Mouse (Mus musculus): Measurements from ENCODE around the gene Tmed6. TPM values are rescaled to one million over a fixed set of nuclear protein-coding genes. Genes with fewer than 3 reads are reported as not detected.

Gene Tmed6
- total RNA-seq, 1 experiment = 0.27 TPM

DNA sequence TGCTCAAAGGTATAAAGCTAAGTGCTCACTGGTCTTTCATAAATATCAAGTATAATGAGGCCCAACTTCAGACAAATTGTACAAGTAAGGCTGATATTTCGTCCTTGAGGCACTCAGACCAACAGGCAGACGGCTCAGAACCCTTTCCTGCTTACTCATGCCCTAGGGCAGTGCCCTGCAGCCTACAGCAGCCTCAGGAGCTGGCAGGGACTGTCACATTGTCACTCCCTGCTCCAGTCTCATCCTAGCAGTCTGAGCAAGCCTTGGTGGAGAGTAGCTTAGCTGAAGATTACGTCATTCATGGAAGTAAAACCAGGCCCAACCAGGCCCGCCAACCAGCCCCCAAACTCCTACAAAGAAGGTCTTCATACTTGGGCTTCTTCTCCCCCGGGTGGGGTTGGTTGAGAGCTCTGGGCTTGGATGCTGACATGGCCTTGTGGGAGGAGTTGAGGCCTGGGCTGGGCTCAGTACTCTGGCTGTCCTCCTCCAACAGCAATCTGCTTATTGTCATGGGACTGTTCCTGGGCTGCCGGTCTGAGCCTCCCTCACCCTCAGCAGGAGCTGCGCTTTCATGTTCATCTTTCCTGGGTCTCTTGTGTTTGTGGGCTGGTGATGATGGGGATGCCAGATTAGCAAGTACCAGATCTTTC lies 10.9 kb upstream of the Tmed6 start:
- in situ Hi-C loops (cut with MboI; ENCODE audit: low sequenced_read_pairs in 2 of 2, unreplicated experiment in 2 of 2) = no loop called here
- no peak for TF ChIP-seq ZNF384 (IDR thresholded peaks at IDR 0.05; ENCODE audit: low read depth, low read length)
- TF ChIP-seq HCFC1 (IDR thresholded peaks at IDR 0.05; ENCODE audit: borderline replicate concordance, insufficient read depth, low read length) = no peak
- TF ChIP-seq ZC3H11A (IDR thresholded peaks at IDR 0.05; ENCODE audit: borderline replicate concordance, low read depth, low read length) = no peak
- no peak for TF ChIP-seq CHD2 (IDR thresholded peaks at IDR 0.05; ENCODE audit: low read depth, low read length)
- no peak for TF ChIP-seq MAFK (IDR thresholded peaks at IDR 0.05; ENCODE audit: insufficient read depth, low read depth, low read length)
- Histone ChIP-seq H3K4me3 (ENCODE audit: insufficient read depth in 1 of 2, low read depth in 1 of 2, low read length in 2 of 2, poor library complexity in 1 of 2, severe bottlenecking in 1 of 2) (no peak overlapping the region), H3K36me3 (ENCODE audit: control insufficient read depth, insufficient read depth, low read length, poor library complexity, severe bottlenecking) (peaks cover 34% of the 10 kb centered on the region), H3K4me1 (ENCODE audit: control insufficient read depth in 2 of 2, insufficient read depth in 2 of 2, low read length in 2 of 2, poor library complexity in 1 of 2) (peaks cover 6 to 14% of the 10 kb centered on the region in 2 experiments), H3K9me3 (ENCODE audit: control insufficient read depth, insufficient read depth, low read depth, low read length) (no peaks in the 10 kb centered on the region), H3K9ac (ENCODE audit: insufficient read depth, low read depth, low read length, poor library complexity, severe bottlenecking) (no peak overlapping the region), H3K27ac (ENCODE audit: insufficient read depth, low read depth, low read length, poor library complexity, severe bottlenecking) (no peak overlapping the region)
- no peak for DNase-seq (ENCODE audit: low read depth, low spot score)

DNA sequence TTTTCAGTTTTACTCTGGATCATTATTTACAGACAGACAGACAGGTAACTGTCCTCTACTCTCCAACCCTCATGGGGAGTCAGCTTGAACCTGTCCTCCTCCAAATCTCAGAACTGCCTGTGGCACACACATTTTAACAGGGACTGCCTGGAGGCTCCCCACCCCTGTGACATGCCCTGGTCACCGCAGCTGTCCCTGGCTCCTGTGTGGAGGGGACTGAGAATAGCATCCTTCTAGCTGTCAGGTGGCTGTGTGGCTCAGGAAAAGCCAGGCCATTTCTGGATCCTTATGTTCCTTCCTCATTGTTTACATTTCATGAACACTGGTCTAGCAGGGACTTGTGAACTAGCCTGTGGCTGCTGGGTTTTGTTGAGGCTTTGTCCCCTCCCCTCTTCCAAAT lies 8.7 kb upstream of the Tmed6 start:
- Histone ChIP-seq H3K27ac (ENCODE audit: insufficient read depth, low read depth, low read length, poor library complexity, severe bottlenecking) (no peak overlapping the region), H3K36me3 (ENCODE audit: control insufficient read depth, insufficient read depth, low read length, poor library complexity, severe bottlenecking) (peaks cover 25% of the 10 kb centered on the region), H3K9me3 (ENCODE audit: control insufficient read depth, insufficient read depth, low read depth, low read length) (no peaks in the 10 kb centered on the region), H3K9ac (ENCODE audit: insufficient read depth, low read depth, low read length, poor library complexity, severe bottlenecking) (no peak overlapping the region), H3K4me3 (ENCODE audit: insufficient read depth in 1 of 2, low read depth in 1 of 2, low read length in 2 of 2, poor library complexity in 1 of 2, severe bottlenecking in 1 of 2) (no peak overlapping the region), H3K4me1 (ENCODE audit: control insufficient read depth in 2 of 2, insufficient read depth in 2 of 2, low read length in 2 of 2, poor library complexity in 1 of 2) (peaks cover 6 to 17% of the 10 kb centered on the region in 2 experiments)
- DNase-seq (ENCODE audit: low read depth, low spot score) = no peak
- in situ Hi-C loops (cut with MboI; ENCODE audit: low sequenced_read_pairs in 2 of 2, unreplicated experiment in 2 of 2) = no loop called here
- TF ChIP-seq ZC3H11A (IDR thresholded peaks at IDR 0.05; ENCODE audit: borderline replicate concordance, low read depth, low read length) (no peak), MAFK (IDR thresholded peaks at IDR 0.05; ENCODE audit: insufficient read depth, low read depth, low read length) (no peak), CHD2 (IDR thresholded peaks at IDR 0.05; ENCODE audit: low read depth, low read length) (no peak), HCFC1 (IDR thresholded peaks at IDR 0.05; ENCODE audit: borderline replicate concordance, insufficient read depth, low read length) (no peak), ZNF384 (IDR thresholded peaks at IDR 0.05; ENCODE audit: low read depth, low read length) (no peak)

DNA sequence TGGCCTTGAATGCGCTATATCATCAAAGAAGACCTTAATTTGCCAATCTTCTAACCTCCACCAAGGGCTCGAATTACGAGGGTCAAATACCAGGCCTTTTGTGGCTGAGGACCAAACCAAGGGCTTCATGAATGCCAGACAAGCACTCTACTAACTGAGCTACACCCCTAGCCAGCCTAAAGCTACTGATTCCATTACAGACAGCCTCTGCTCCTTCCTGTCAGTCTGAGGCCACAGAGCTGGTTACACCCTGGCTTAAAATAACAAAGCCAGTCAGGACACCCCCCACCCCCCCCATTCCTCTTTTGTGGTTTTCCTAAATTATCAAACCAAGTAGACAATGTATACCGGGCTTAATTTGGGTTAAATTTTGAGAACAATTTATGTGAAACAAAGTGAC lies 8.3 kb upstream of the Tmed6 start:
- in situ Hi-C loops (cut with MboI; ENCODE audit: low sequenced_read_pairs in 2 of 2, unreplicated experiment in 2 of 2) = no loop called here
- no peak for TF ChIP-seq ZC3H11A (IDR thresholded peaks at IDR 0.05; ENCODE audit: borderline replicate concordance, low read depth, low read length)
- Histone ChIP-seq H3K4me1 (ENCODE audit: control insufficient read depth in 2 of 2, insufficient read depth in 2 of 2, low read length in 2 of 2, poor library complexity in 1 of 2) (peaks cover 6 to 17% of the 10 kb centered on the region in 2 experiments), H3K27ac (ENCODE audit: insufficient read depth, low read depth, low read length, poor library complexity, severe bottlenecking) (no peak overlapping the region), H3K9ac (ENCODE audit: insufficient read depth, low read depth, low read length, poor library complexity, severe bottlenecking) (no peak overlapping the region), H3K9me3 (ENCODE audit: control insufficient read depth, insufficient read depth, low read depth, low read length) (no peaks in the 10 kb centered on the region), H3K36me3 (ENCODE audit: control insufficient read depth, insufficient read depth, low read length, poor library complexity, severe bottlenecking) (peaks cover 25% of the 10 kb centered on the region), H3K4me3 (ENCODE audit: insufficient read depth in 1 of 2, low read depth in 1 of 2, low read length in 2 of 2, poor library complexity in 1 of 2, severe bottlenecking in 1 of 2) (no peak overlapping the region)
- no peak for DNase-seq (ENCODE audit: low read depth, low spot score)

DNA sequence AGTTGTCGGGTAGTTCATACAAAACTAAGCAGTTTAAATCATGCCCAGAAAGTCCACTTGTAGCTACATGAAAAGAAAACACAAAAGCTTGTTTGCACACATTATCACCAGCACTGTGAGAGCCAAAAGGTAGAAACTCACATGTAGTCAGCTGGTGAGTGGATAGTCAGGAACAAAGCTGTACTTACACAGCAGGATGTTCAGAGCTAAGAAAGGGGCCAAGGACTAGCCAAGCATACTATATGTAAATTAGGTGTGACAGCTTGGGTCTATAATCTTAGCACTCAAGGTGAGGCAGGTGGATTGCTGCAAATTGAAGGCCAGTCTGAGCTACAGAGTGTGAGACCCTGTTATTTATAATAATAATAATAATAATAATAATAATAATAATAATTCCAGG lies 2.8 kb downstream of the Tmed6 start:
- Histone ChIP-seq H3K36me3 (ENCODE audit: control insufficient read depth, insufficient read depth, low read length, poor library complexity, severe bottlenecking) (peaks cover 12% of the 10 kb centered on the region), H3K9me3 (ENCODE audit: control insufficient read depth, insufficient read depth, low read depth, low read length) (no peaks in the 10 kb centered on the region), H3K4me1 (ENCODE audit: control insufficient read depth in 2 of 2, insufficient read depth in 2 of 2, low read length in 2 of 2, poor library complexity in 1 of 2) (peaks cover 0 to 10% of the 10 kb centered on the region in 2 experiments; a peak in 2 of 4 replicates), H3K9ac (ENCODE audit: insufficient read depth, low read depth, low read length, poor library complexity, severe bottlenecking) (no peak overlapping the region), H3K4me3 (ENCODE audit: insufficient read depth in 1 of 2, low read depth in 1 of 2, low read length in 2 of 2, poor library complexity in 1 of 2, severe bottlenecking in 1 of 2) (no peak overlapping the region), H3K27ac (ENCODE audit: insufficient read depth, low read depth, low read length, poor library complexity, severe bottlenecking) (no peak overlapping the region)
- TF ChIP-seq MAFK (IDR thresholded peaks at IDR 0.05; ENCODE audit: insufficient read depth, low read depth, low read length) (no peak), HCFC1 (IDR thresholded peaks at IDR 0.05; ENCODE audit: borderline replicate concordance, insufficient read depth, low read length) (no peak), CHD2 (IDR thresholded peaks at IDR 0.05; ENCODE audit: low read depth, low read length) (no peak), ZNF384 (IDR thresholded peaks at IDR 0.05; ENCODE audit: low read depth, low read length) (no peak), ZC3H11A (IDR thresholded peaks at IDR 0.05; ENCODE audit: borderline replicate concordance, low read depth, low read length) (no peak)
- DNase-seq (ENCODE audit: low read depth, low spot score) = no peak
- in situ Hi-C loops (cut with MboI; ENCODE audit: low sequenced_read_pairs in 2 of 2, unreplicated experiment in 2 of 2) = no loop called here

DNA sequence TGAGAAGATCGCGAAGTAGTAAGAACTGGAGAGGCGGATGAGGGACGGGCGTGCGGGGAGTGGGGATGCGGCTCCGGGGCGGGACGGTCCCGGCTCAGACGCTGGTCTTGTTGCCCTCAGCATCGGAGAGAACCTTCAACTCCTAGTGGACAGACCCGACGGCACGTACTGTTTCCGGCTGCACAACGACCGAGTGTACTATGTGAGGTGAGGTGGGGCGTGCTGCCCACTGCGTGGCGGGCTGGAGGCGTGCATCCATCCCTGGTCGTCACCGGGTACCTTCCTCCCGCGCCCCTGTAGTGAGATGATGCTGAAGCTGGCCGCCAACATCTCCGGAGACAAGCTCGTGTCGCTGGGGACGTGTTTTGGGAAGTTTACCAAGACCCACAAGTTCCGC lies 8.5 kb downstream of the Tmed6 start:
- peak overlapping the region; percentile 51 for H3K27ac ChIP-seq (ENCODE audit: insufficient read depth, low read depth, low read length, poor library complexity, severe bottlenecking)
- H3K36me3 ChIP-seq (ENCODE audit: control insufficient read depth, insufficient read depth, low read length, poor library complexity, severe bottlenecking) = peaks cover 27% of the 10 kb centered on the region
- in situ Hi-C loops (cut with MboI; ENCODE audit: low sequenced_read_pairs in 2 of 2, unreplicated experiment in 2 of 2) = no loop called here

More for the DNA sequence above, 8.5 kb downstream of the Tmed6 start:
- peak overlapping the region; percentile 86 to 91 for H3K4me3 ChIP-seq (ENCODE audit: insufficient read depth in 1 of 2, low read depth in 1 of 2, low read length in 2 of 2, poor library complexity in 1 of 2, severe bottlenecking in 1 of 2)
- no peak for DNase-seq (ENCODE audit: low read depth, low spot score)
- H3K9me3 ChIP-seq (ENCODE audit: control insufficient read depth, insufficient read depth, low read depth, low read length) = no peaks in the 10 kb centered on the region
- TF ChIP-seq ZNF384 (IDR thresholded peaks at IDR 0.05; ENCODE audit: low read depth, low read length) (no peak), HCFC1 (IDR thresholded peaks at IDR 0.05; ENCODE audit: borderline replicate concordance, insufficient read depth, low read length) (no peak; the same call in 1 of the 2 replicates), CHD2 (IDR thresholded peaks at IDR 0.05; ENCODE audit: low read depth, low read length) (no peak)
- peaks cover 2 to 7% of the 10 kb centered on the region in 2 experiments; a peak in 3 of 4 replicates for H3K4me1 ChIP-seq (ENCODE audit: control insufficient read depth in 2 of 2, insufficient read depth in 2 of 2, low read length in 2 of 2, poor library complexity in 1 of 2)
- H3K9ac ChIP-seq (ENCODE audit: insufficient read depth, low read depth, low read length, poor library complexity, severe bottlenecking) = peak overlapping the region; percentile 91
